Mouse (Mus musculus) leukemia stem cell, adult 10-12 weeks (primary cell): Measurements from ENCODE around the gene Gm15097. TPM values are rescaled to one million over a fixed set of nuclear protein-coding genes. Genes with fewer than 3 reads are reported as not detected.

Source experiments
- polyA plus RNA-seq: library from polyadenylated mRNA; stranded (reverse); fragments of >175 nt; gene quantifications from 2 replicates; pipeline ENCODE4 v1.2.3, GENCODE M21; 2012; ENCODE audit warnings: low replicate concordance

Gm15097 gene
- polyA plus RNA-seq, result not detected in 2 replicates

GRCm38 (mm10) chrX:149784173-149784572, at the start of gene Gm15097:
Gene Gm15097, plus strand, starts transcription at chrX:149784473.

Other genes with a start within 250 kb of the Gm15097 start
- not detected in 2 replicates for gene Gm10439, start 189.9 kb upstream of the Gm15097 start, polyA plus RNA-seq
- not detected in 2 replicates for gene Gm15091, start 157.2 kb downstream of the Gm15097 start, polyA plus RNA-seq